Mouse (Mus musculus) lung, adult 2 months (tissue): ENCODE measurements around the gene Ppil2. TPM values are rescaled to one million over a fixed set of nuclear protein-coding genes. Genes with fewer than 3 reads are reported as not detected.

Source experiments
- DNase-seq: peaks from one replicate; pipeline ENCODE4 v3.0.0; 2022
- H3K4me1 ChIP-seq: fragments of 200-500 bp; 2 replicates; pipeline ENCODE4 v1.6.1; 2011; ENCODE audit warnings: low read length; ENCODE audit not compliant: control insufficient read depth, insufficient read depth
- H3K4me3 ChIP-seq: fragments of 200-500 bp; replicated peaks from 2 replicates; pipeline ENCODE3; 2011; ENCODE audit warnings: low read depth, mild to moderate bottlenecking, control low read depth, low read length; ENCODE audit errors: extremely low read depth
- CTCF ChIP-seq: fragments of 200-500 bp; IDR thresholded peaks from 2 replicates; pipeline ENCODE4 v1.5.1; 2011; ENCODE audit warnings: mild to moderate bottlenecking, low read length, control low read depth; ENCODE audit not compliant: insufficient read depth
- POLR2A ChIP-seq: fragments of 200-500 bp; IDR thresholded peaks from 2 replicates; pipeline ENCODE4 v1.6.1; 2011; ENCODE audit warnings: low read depth, mild to moderate bottlenecking, control low read depth, low read length, borderline replicate concordance; ENCODE audit errors: extremely low read depth
- WGBS: fragments of 180-500 bp; shearing (Covaris S2); methylation state at CpG from one replicate; pipeline ENCODE4 v1.1.7; 2018; 5-methylcytosine and 5-hydroxymethylcytosine counted together
- polyA plus RNA-seq: library from polyadenylated mRNA; depleted of rRNA; stranded (reverse); fragments of >200 nt; gene quantifications from 2 replicates; pipeline ENCODE4 v1.2.3, GENCODE M21; 2012

Gene Ppil2
- polyA plus RNA-seq, 1 experiment = 74.0 TPM

DNA sequence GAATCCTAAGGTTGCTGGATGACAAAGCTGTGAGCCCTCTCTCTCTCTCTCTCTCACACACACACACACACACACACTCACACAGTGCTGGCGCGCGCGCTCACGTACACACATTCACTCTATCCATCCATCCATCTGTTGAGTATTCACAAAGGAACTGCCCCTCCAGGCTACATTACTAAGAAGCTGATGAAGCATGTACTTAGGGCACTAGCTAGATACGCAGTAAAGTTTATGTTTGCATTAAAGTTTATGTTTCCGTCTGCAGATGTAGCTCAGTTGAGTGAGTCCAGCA is 21.8 kb upstream of the Ppil2 start:
- no peak for DNase-seq
- Histone ChIP-seq H3K4me1 (peaks cover 3% of the 10 kb centered on the region; the same call in 1 of the 2 replicates), H3K4me3 (no peak overlapping the region)
- WGBS = 38% methylated on average over 7 of the region's 7 CpGs
- TF ChIP-seq POLR2A (no peak), CTCF (no peak)

DNA sequence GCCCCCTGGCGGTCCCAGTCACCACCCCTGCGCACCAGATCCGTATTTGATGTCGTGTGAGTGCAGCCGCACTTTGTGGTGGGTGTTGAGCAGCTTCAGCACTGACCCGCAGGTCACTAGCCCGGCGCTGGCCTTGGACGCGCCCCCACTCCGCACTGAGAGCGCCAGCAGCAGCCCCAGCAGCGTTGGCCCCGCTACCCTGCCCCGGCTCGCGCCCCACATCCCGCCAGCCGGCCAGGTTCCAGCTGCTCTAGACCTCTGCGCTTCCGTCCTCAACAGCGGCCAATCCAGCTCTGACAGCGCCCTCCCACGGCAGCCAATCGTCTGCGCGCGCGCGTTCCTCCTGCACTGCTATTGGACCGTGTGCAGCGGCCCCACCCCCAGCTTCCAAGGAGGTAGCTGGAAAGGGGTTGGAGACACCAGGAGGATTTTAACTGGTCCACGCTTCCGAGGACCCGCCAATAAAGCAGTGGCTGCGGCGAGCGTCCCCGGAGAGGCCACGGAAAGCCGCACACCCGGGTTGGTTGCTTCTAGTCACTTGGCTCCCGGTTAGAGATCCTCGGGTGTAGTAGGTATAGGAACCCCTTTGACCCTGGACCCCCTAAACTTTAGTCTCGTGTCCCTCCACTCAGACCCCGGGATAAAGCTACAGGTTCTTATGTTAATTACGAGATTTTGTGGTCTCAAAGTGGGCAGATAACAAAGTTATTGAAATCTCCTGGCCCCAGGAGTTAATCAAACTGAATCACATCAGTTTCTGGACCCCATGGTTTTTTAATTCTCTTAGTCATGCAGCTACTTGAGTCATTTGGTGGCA is 21.2 kb upstream of the Ppil2 start, which contains the start of gene Sdf2l1:
Gene Sdf2l1 (minus strand): TSS at position 295 of the 817 bp plus-strand sequence.
- H3K4me3 ChIP-seq = peak within 1 kb of the TSS; percentile 86
- peak; percentile 29; the same call in 1 of the 2 replicates for TF ChIP-seq POLR2A
- TF ChIP-seq CTCF = 0 out of 2 replicates have a peak, but pooled peaks have one; percentile 4
- H3K4me1 ChIP-seq = peaks cover 3% of the 10 kb centered on the region; the same call in 1 of the 2 replicates
- peak; percentile 95 for DNase-seq
- WGBS = under 1% methylated on average over 47 of the region's 47 CpGs

GRCm38 (mm10) chr16:17131191-17132088 is 20.4 kb upstream of the Ppil2 start:
- Histone ChIP-seq H3K4me1 (peaks cover 3% of the 10 kb centered on the region; the same call in 1 of the 2 replicates), H3K4me3 (peak overlapping the region; percentile 86)
- no peak for TF ChIP-seq POLR2A
- TF ChIP-seq CTCF = no peak
- no peak for DNase-seq
- WGBS = 4% methylated on average over 43 of the region's 43 CpGs

DNA sequence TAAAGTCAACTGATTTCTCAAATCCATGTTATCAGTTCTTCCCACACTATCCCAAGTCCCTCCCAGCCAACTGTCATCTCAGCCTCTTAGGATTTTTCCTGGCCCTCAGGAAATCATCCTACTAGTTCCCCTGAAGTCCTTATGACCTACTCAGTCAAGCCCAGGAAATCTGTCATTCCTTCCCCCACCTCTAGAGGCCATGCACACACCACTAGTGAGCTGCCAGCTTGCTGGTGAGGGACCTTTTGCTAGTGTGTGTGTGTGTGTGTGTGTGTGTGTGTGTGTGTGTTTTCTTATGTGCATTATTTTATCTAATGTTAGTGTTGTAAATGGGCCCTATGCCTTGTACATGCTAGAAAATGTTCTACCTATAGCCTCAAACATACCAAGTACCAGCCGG is 16.2 kb upstream of the Ppil2 start:
- 88% methylated on average over 1 of the region's 1 CpGs for WGBS
- no peak for DNase-seq
- Histone ChIP-seq H3K4me3 (no peak overlapping the region), H3K4me1 (peaks cover 3% of the 10 kb centered on the region; the same call in 1 of the 2 replicates)
- peak; percentile 71 for TF ChIP-seq CTCF
- TF ChIP-seq POLR2A = no peak

DNA sequence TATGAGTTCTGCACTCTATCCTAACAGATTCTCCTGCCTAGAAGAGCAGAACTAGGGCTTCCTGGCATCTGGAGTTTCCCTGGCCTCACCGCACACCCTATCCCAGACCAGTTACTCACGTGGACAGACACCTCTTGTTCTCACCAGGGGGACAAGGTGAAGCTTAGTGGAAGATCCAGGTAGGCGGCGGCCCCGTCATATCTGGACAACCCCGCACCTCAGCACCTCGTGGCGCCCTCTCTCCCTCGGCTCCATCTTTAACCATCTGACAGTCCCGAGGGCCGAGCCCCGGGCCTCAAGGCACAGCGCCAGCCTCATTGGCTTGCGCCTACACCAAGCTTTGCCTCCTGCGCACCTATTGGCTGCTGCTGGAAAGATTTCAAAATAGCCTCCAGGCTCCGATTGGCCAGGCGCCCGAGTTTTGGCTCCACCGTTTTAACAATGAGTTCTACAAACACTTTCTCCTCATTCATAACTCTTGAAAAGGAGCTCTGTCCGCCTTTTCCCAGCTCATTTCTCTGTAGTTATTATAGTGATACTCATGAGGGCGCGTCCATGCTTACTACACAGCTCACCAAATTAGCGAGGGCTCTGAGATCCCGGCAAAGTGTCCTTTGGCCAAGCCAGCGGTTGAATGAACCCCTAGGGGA is 13.9 kb upstream of the Ppil2 start, which contains the start of gene 2610318N02Rik:
Gene 2610318N02Rik (minus strand): TSS at position 297 of the 650 bp plus-strand sequence.
- TF ChIP-seq CTCF = no peak
- 2% methylated on average over 25 of the region's 25 CpGs for WGBS
- peak; percentile 71 for DNase-seq
- H3K4me1 ChIP-seq = no peaks in the 10 kb centered on the region
- H3K4me3 ChIP-seq = no peak within 1 kb of the TSS

GRCm38 (mm10) chr16:17124119-17124870 is 13.2 kb upstream of the Ppil2 start:
- no peak for DNase-seq
- WGBS = 25% methylated on average over 22 of the region's 22 CpGs
- H3K4me3 ChIP-seq = no peak overlapping the region

DNA sequence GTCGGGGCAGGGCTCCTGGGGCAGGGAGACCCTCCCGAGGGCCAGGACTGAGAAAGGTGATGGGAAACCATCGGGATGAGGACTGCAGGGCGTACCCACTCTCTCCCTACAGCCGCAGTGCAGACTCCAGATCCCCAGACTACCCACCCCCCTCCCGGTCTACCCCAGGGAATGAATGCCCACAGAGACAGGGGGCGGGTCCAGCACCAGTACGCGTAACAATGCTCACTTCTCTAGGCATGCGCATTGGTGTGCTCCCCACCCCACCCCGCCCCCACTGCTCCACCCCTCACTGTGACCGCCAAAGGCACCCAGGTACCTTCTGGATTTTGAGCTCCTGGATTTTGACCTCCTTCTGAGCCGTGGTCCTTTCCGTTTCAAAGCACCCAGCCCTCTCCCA is 10.5 kb upstream of the Ppil2 start:
- WGBS = 83% methylated on average over 14 of the region's 14 CpGs
- no peaks in the 10 kb centered on the region for H3K4me1 ChIP-seq
- DNase-seq = no peak
- no peak for TF ChIP-seq CTCF
- TF ChIP-seq POLR2A = no peak
- H3K4me3 ChIP-seq = no peak overlapping the region

More at GRCm38 (mm10) chr16:17124119-17124870, 13.2 kb upstream of the Ppil2 start:
- no peak for TF ChIP-seq CTCF
- H3K4me1 ChIP-seq = no peaks in the 10 kb centered on the region

- 56% methylated on average over 5 of the region's 5 CpGs for WGBS
- DNase-seq = no peak
- no peak overlapping the region for H3K4me3 ChIP-seq
- H3K4me1 ChIP-seq = no peaks in the 10 kb centered on the region
- TF ChIP-seq CTCF = no peak
- TF ChIP-seq POLR2A = no peak
Observed at GRCm38 (mm10) chr16:17117309-17117799, 6.3 kb upstream of the Ppil2 start.
